Mouse (Mus musculus) liver, embryonic 14.5 days (tissue): Measurements from ENCODE around the gene Mapkapk2.

Experiments
- CTCF ChIP-seq: IDR thresholded peaks from 2 replicates; pipeline ENCODE4 v1.5.1; 2016; ENCODE audit warnings: antibody characterized with exemption, low read depth, control low read depth
- EP300 ChIP-seq: IDR thresholded peaks from 2 replicates; pipeline ENCODE4 v1.6.1; 2016; ENCODE audit warnings: antibody characterized with exemption, low read depth

DNA sequence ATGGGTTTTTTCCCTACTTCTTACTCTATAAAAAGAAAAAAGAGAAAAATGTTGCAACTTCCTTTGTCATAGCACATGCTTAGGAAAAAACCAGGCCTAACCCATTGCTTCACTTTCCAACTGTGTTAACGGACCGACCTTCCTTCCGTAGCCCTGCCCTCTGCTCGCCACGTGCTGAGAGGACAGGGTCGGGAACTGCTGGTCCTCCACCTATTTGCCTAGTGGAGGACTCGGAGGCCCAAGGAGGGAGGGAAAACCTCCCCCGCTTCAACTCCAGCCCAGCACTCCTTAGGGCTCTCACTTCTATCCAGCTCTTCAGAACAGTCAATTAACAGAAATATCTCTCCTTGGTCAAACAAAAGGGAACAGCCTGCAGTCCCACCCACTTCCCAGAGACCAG, 13.3 kb downstream of the Mapkapk2 start:
- no peak for TF ChIP-seq CTCF
- TF ChIP-seq EP300, result 0 out of 2 replicates have a peak, but pooled peaks have one; percentile 41
